ENCODE assay signal across 12 mouse cellular contexts in genomic region chr16:22531834-22532233, GRCm38 (mm10).
DNase-seq lines count a peak whose midpoint lies in the region; ATAC-seq and TF ChIP-seq lines count a peak whose summit lies in the region.
"Had no signal": no experiment of that assay in that cellular context is flagged by ENCODE, and none has a peak within 500 bp of the region (broad histone marks: within the 10 kb centered on the region; RNA-seq: fewer than 3 reads in every experiment).

No protein-coding gene starts in this region.

- peaks cover 6% of the 10 kb centered on the region; the same call in 1 of the 2 replicates for H3K27me3 ChIP-seq in heart, embryonic 13.5 days (replicated peaks)
- H3K27me3 ChIP-seq in liver, embryonic 11.5 days (replicated peaks; ENCODE audit: control insufficient read depth, insufficient read depth, low read length): no peaks in the 10 kb centered on the region
- H3K27me3 ChIP-seq: limb, embryonic 12.5 days had no signal

- H3K36me3 ChIP-seq in heart, embryonic 13.5 days: no peaks in the 10 kb centered on the region
- H3K36me3 ChIP-seq in liver, embryonic 11.5 days (ENCODE audit: control insufficient read depth, insufficient read depth, low read length): no peaks in the 10 kb centered on the region
- H3K36me3 ChIP-seq: forebrain, embryonic 12.5 days; limb, embryonic 12.5 days had no signal

- no peak for TF ChIP-seq CTCF in layer of hippocampus, adult 2 months (conservative IDR thresholded peaks at IDR 0.05)

- H3K27ac ChIP-seq in layer of hippocampus, adult 2 months: peak overlapping the region; percentile 28; the same call in 1 of the 2 replicates
- no peak overlapping the region for H3K27ac ChIP-seq in heart, embryonic 13.5 days (replicated peaks)
- no peak overlapping the region for H3K27ac ChIP-seq in liver, embryonic 11.5 days (ENCODE audit: low read depth, low read length)
- H3K27ac ChIP-seq: forebrain, embryonic 12.5 days; limb, embryonic 12.5 days had no signal

- DNase-seq in cerebellum, adult 18-20 months: peak; percentile 42 to 52
- no peak for DNase-seq in layer of hippocampus, adult 2 months (ENCODE audit: low spot score in 2 of 2)
- DNase-seq in layer of hippocampus, adult 8-10 months (ENCODE audit: low spot score in 2 of 2): no peak
- peak; percentile 78 for DNase-seq in lung, postnatal 10 days
- DNase-seq in frontal cortex, postnatal 14 days (ENCODE audit: low spot score in 2 of 2): no peak
- no peak for DNase-seq in liver, embryonic 11.5 days (ENCODE audit: low spot score)
- DNase-seq: B cell, adult 2 months; thymus, postnatal 36 days had no signal

- peaks cover 54% of the 10 kb centered on the region for H3K4me1 ChIP-seq in heart, embryonic 13.5 days
- H3K4me1 ChIP-seq in liver, embryonic 11.5 days (replicated peaks; ENCODE audit: control insufficient read depth, insufficient read depth, low read length): no peaks in the 10 kb centered on the region
- H3K4me1 ChIP-seq: limb, embryonic 12.5 days had no signal

- 0 out of 2 replicates have a peak overlapping the region, but pooled peaks have one; percentile 15 for H3K9ac ChIP-seq in heart, embryonic 13.5 days
- H3K9ac ChIP-seq in liver, embryonic 11.5 days (ENCODE audit: low read depth, low read length): no peak overlapping the region
- H3K9ac ChIP-seq: forebrain, embryonic 12.5 days; limb, embryonic 12.5 days had no signal

- 65% methylated on average over 6 of the region's 6 CpGs for WGBS in heart, embryonic 13.5 days
- WGBS in liver, embryonic 11.5 days: 85% methylated on average over 6 of the region's 6 CpGs

- H3K9me3 ChIP-seq in heart, embryonic 13.5 days: no peaks in the 10 kb centered on the region
- no peaks in the 10 kb centered on the region for H3K9me3 ChIP-seq in liver, embryonic 11.5 days (ENCODE audit: control insufficient read depth, low read length)
- H3K9me3 ChIP-seq: forebrain, embryonic 12.5 days; limb, embryonic 12.5 days had no signal

- ATAC-seq in cerebellum, adult (ENCODE audit: insufficient number of reproducible peaks, low FRiP score, low TSS enrichment): no peak
- no peak for ATAC-seq in heart, embryonic 13.5 days (ENCODE audit: extremely low read depth, insufficient number of reproducible peaks, low FRiP score, low TSS enrichment)
- no peak for ATAC-seq in liver, embryonic 11.5 days (replicated peaks; ENCODE audit: low FRiP score)

- no peak overlapping the region for H3K4me3 ChIP-seq in layer of hippocampus, adult 2 months
- no peak overlapping the region for H3K4me3 ChIP-seq in heart, embryonic 13.5 days
- H3K4me3 ChIP-seq in liver, embryonic 11.5 days (ENCODE audit: low read depth, low read length): no peak overlapping the region
- H3K4me3 ChIP-seq: forebrain, embryonic 12.5 days; limb, embryonic 12.5 days had no signal

- H3K4me2 ChIP-seq in heart, embryonic 13.5 days: no peak overlapping the region
- no peak overlapping the region for H3K4me2 ChIP-seq in liver, embryonic 11.5 days
- H3K4me2 ChIP-seq: forebrain, embryonic 12.5 days; limb, embryonic 12.5 days had no signal

Comparison
In these comparisons a context has a peak if more than half of its experiments do, and no peak if none do; other contexts are left out.
1. DNase-seq: peak in cerebellum, adult 18-20 months (2 of 2) and lung, postnatal 10 days (single experiment); none in layer of hippocampus, adult 2 months (0 of 2), layer of hippocampus, adult 8-10 months (0 of 2), frontal cortex, postnatal 14 days (0 of 2) and liver, embryonic 11.5 days (single experiment).